Mouse (Mus musculus) frontal cortex, postnatal 10 days (tissue): ENCODE measurements at regions not wholly inside any gene's neighbourhood (a gene's known extent, or its start where the extent isn't known, plus 50 kb on each side); places are given as distances from the start of the nearest gene placed in this dataset.

ENCODE experiments used
- DNase-seq, 2 experiments: peaks; one replicate each; pipeline ENCODE4 v3.0.0; 2022; ENCODE audit warnings: low spot score in 2 of 2, mixed read lengths in 1 of 2

- DNase-seq, result no peak
Observed at GRCm38 (mm10) chr3:105375820-105376219, 76.3 kb upstream of the Kcnd3 start.

- DNase-seq, result no peak
Observed at GRCm38 (mm10) chr3:105376346-105376745, 75.8 kb upstream of the Kcnd3 start.

GRCm38 (mm10) chr3:105380818-105381217 lies 71.3 kb upstream of the Kcnd3 start:
- DNase-seq, result no peak

GRCm38 (mm10) chr3:105392611-105393514 lies 59.3 kb upstream of the Kcnd3 start:
- DNase-seq, result peak; percentile 30 to 32
